Mouse (Mus musculus) heart, embryonic 15.5 days (tissue): ENCODE data around the gene Arhgef3. TPM values are rescaled to one million over a fixed set of nuclear protein-coding genes. Genes with fewer than 3 reads are reported as not detected.

ENCODE experiments used
- ATAC-seq: fragments of 200-750 bp; cut with Nextera tagmentation; replicated peaks from 2 replicates; pipeline ENCODE4 v1.8.0; 2017; ENCODE audit warnings: low read depth, moderate TSS enrichment; ENCODE audit not compliant: insufficient number of reproducible peaks, insufficient read depth, low FRiP score
- H3K27ac ChIP-seq: fragments of 300-500 bp; sonication (generic); 2 replicates; pipeline ENCODE4 v1.5.1; 2015; ENCODE audit warnings: mild to moderate bottlenecking, inconsistent platforms
- H3K27me3 ChIP-seq: fragments of 300-500 bp; sonication (generic); 2 replicates; pipeline ENCODE4 v1.6.1; 2015; ENCODE audit warnings: inconsistent platforms
- H3K36me3 ChIP-seq: fragments of 300-500 bp; sonication (generic); 2 replicates; pipeline ENCODE4 v1.6.1; 2015; ENCODE audit warnings: mild to moderate bottlenecking, inconsistent platforms
- H3K4me1 ChIP-seq: fragments of 300-500 bp; sonication (generic); replicated peaks from 2 replicates; pipeline ENCODE4 v1.6.1; 2015; ENCODE audit warnings: inconsistent platforms
- H3K4me2 ChIP-seq: fragments of 300-500 bp; sonication (generic); 2 replicates; pipeline ENCODE4 v1.6.1; 2015; ENCODE audit warnings: inconsistent platforms, mild to moderate bottlenecking, moderate library complexity
- H3K4me3 ChIP-seq: fragments of 300-500 bp; sonication (generic); 2 replicates; pipeline ENCODE4 v1.5.1; 2015; ENCODE audit warnings: mild to moderate bottlenecking, inconsistent platforms
- H3K9ac ChIP-seq: fragments of 300-500 bp; sonication (generic); 2 replicates; pipeline ENCODE4 v1.6.1; 2015; ENCODE audit warnings: mild to moderate bottlenecking, inconsistent platforms
- H3K9me3 ChIP-seq: fragments of 300-500 bp; sonication (generic); replicated peaks from 2 replicates; pipeline ENCODE4 v1.6.1; 2016; ENCODE audit warnings: inconsistent platforms
- WGBS: fragments of 180-500 bp; shearing (Covaris S2); methylation state at CpG from one replicate; pipeline ENCODE4 v1.1.7; 2015; ENCODE audit warnings: mixed read lengths; 5-methylcytosine and 5-hydroxymethylcytosine counted together
- microRNA-seq: library from miRNA; unstranded; fragments of <30 nt; microRNA quantifications from one replicate; pipeline ENCODE4, GENCODE M21; 2016
- polyA plus RNA-seq: library from polyadenylated mRNA; unstranded; fragments of >200 nt; fragmentation: Nextera tagmentation; extraction: Ambion mirVana; gene quantifications from 2 replicates; pipeline ENCODE4 v1.2.1, GENCODE M21; 2015

Gene Arhgef3
- polyA plus RNA-seq, 1 experiment from 2014 or later = 14.7 TPM

DNA sequence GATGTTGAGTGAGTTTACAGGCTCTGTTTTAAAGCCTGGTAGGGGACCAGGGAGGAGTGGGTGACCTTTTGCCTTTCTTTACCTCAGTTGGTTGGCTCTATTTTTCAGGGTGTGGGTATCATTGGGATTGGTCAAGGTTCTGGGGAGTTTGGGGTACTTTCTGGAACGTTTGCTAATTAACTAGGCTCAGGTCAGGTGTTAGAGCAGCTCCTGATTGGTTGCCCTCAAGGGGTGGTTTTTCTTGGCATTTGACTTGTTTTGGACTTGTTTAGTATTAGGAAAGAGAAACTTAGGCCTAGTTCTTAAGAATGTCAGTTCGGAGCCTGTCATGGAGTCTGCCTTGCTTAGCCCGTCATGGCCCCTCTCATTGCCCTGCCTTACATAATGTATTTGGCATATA lies 322.1 kb downstream of the Arhgef3 start:
- Histone ChIP-seq H3K36me3 (peaks cover 14% of the 10 kb centered on the region), H3K4me1 (no peaks in the 10 kb centered on the region), H3K9ac (no peak overlapping the region), H3K9me3 (no peaks in the 10 kb centered on the region), H3K4me2 (no peak overlapping the region), H3K27ac (no peak overlapping the region), H3K4me3 (no peak overlapping the region), H3K27me3 (no peaks in the 10 kb centered on the region)
- ATAC-seq = no peak
- WGBS = 86% methylated on average over 3 of the region's 3 CpGs

- Histone ChIP-seq H3K4me2 (no peak overlapping the region), H3K4me1 (no peaks in the 10 kb centered on the region), H3K4me3 (no peak overlapping the region), H3K9ac (no peak overlapping the region), H3K27ac (no peak overlapping the region), H3K27me3 (no peaks in the 10 kb centered on the region), H3K36me3 (peaks cover 33% of the 10 kb centered on the region), H3K9me3 (no peaks in the 10 kb centered on the region)
- no peak for ATAC-seq
Measured at GRCm38 (mm10) chr14:27440921-27441320, 326.2 kb downstream of the Arhgef3 start.

GRCm38 (mm10) chr14:27444851-27445281 lies 330.2 kb downstream of the Arhgef3 start:
- Histone ChIP-seq H3K4me3 (no peak overlapping the region), H3K4me1 (peaks cover 3% of the 10 kb centered on the region; the same call in 1 of the 2 replicates), H3K27me3 (no peaks in the 10 kb centered on the region), H3K36me3 (peaks cover 48% of the 10 kb centered on the region), H3K9ac (no peak overlapping the region), H3K9me3 (no peaks in the 10 kb centered on the region), H3K4me2 (no peak overlapping the region), H3K27ac (no peak overlapping the region)
- no peak for ATAC-seq
- WGBS = 94% methylated on average over 2 of the region's 2 CpGs

- Histone ChIP-seq H3K36me3 (peaks cover 46% of the 10 kb centered on the region), H3K4me2 (no peak overlapping the region), H3K4me1 (peaks cover 3% of the 10 kb centered on the region; the same call in 1 of the 2 replicates), H3K9ac (no peak overlapping the region), H3K27ac (no peak overlapping the region), H3K27me3 (no peaks in the 10 kb centered on the region), H3K9me3 (no peaks in the 10 kb centered on the region), H3K4me3 (no peak overlapping the region)
- ATAC-seq = no peak
- 65% methylated on average over 4 of the region's 4 CpGs for WGBS
Measured at GRCm38 (mm10) chr14:27446963-27447362, 332.3 kb downstream of the Arhgef3 start.

Small RNA genes lying within 50 kb of the gene (microRNA-seq; reads per million reads assigned to microRNA genes)
- gene Gm23633 = not detected

Other genes with a start within 250 kb of the Arhgef3 start
- 1.1 and 1.8 TPM in 2 replicates for gene Asb14, start 220.3 kb upstream of the Arhgef3 start, polyA plus RNA-seq
- gene Appl1, start 143.7 kb upstream of the Arhgef3 start, polyA plus RNA-seq = 27.0 and 32.4 TPM in 2 replicates
- gene Hesx1, start 120.5 kb upstream of the Arhgef3 start, polyA plus RNA-seq = 0.43 TPM in 1 of 2 replicates, not detected in the other
- gene Il17rd, start 76.0 kb upstream of the Arhgef3 start, polyA plus RNA-seq = 1.1 and 1.2 TPM in 2 replicates